Comparison of ENCODE assay signal across 8 mouse cellular contexts in the genomic region with DNA sequence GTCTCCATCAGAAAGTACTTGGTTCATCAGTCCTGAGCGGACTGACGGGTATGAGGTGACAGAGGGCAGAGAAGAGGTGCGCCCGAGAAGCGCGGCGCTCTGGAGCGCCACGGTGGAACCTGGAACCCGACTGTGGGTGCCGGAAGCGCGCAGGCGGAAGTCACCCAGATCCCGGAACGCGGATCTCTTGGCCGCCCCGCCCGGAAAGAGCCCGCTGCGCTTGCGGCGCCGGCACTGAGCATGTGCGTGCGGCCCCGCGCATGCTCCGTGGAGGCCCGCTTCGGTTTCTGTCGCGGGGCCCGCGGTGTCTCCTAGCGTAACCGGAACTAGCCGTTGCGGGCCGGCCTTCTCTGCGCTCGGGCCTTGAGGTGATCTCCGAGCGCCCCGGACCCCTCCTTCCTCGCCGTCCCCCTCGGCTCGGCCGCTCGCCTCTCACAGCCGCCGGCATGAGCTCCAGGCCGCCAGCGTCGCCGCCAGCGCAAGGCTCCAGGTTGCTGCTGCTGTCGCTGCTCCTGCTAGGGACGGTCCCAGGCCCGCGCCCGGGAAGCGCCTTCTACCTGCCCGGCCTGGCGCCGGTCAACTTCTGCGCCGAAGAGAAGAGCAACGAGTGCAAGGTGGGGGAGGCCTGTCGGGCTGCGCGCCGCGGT. TPM values are rescaled to one million over a fixed set of nuclear protein-coding genes. Genes with fewer than 3 reads are reported as not detected.
DNase-seq lines count a peak whose midpoint lies in the region; ATAC-seq and TF ChIP-seq lines count a peak whose summit lies in the region.

A gene (plus strand): TSS at position 217 of the 647 bp plus-strand sequence.

- peak within 1 kb of the TSS; percentile 96 for H3K4me3 ChIP-seq in ES-Bruce4 (ENCODE audit: low read depth, low read length)
- H3K4me3 ChIP-seq in forebrain, embryonic 13.5 days: peak within 1 kb of the TSS; percentile 99
- peak within 1 kb of the TSS; percentile 100 for H3K4me3 ChIP-seq in neural tube, embryonic 15.5 days (replicated peaks)

- H3K9me3 ChIP-seq in ES-Bruce4 (replicated peaks; ENCODE audit: control insufficient read depth, insufficient read depth, low read length, poor library complexity, severe bottlenecking): no peaks in the 10 kb centered on the region
- H3K9me3 ChIP-seq in forebrain, embryonic 13.5 days (replicated peaks): no peaks in the 10 kb centered on the region
- no peaks in the 10 kb centered on the region for H3K9me3 ChIP-seq in neural tube, embryonic 15.5 days (replicated peaks)

- H3K27me3 ChIP-seq in ES-Bruce4 (ENCODE audit: control insufficient read depth, insufficient read depth, low read length, poor library complexity, severe bottlenecking): no peaks in the 10 kb centered on the region
- H3K27me3 ChIP-seq in forebrain, embryonic 13.5 days: no peaks in the 10 kb centered on the region
- no peaks in the 10 kb centered on the region for H3K27me3 ChIP-seq in neural tube, embryonic 15.5 days (replicated peaks)

- TF ChIP-seq CTCF in ES-Bruce4 (IDR thresholded peaks at IDR 0.05; ENCODE audit: low read depth, low read length): no peak

- peak within 1 kb of the TSS; percentile 74 for H3K27ac ChIP-seq in ES-Bruce4 (ENCODE audit: insufficient read depth, low read length)
- H3K27ac ChIP-seq in forebrain, embryonic 13.5 days: peak within 1 kb of the TSS; percentile 92
- H3K27ac ChIP-seq in neural tube, embryonic 15.5 days (replicated peaks): peak within 1 kb of the TSS; percentile 93

- peaks cover 2% of the 10 kb centered on the region for H3K4me1 ChIP-seq in ES-Bruce4 (ENCODE audit: control insufficient read depth, insufficient read depth, low read length)
- peaks cover 42% of the 10 kb centered on the region for H3K4me1 ChIP-seq in forebrain, embryonic 13.5 days
- H3K4me1 ChIP-seq in neural tube, embryonic 15.5 days: peaks cover 38% of the 10 kb centered on the region

- WGBS in forebrain, embryonic 13.5 days: under 1% methylated on average over 71 of the region's 76 CpGs
- WGBS in neural tube, embryonic 15.5 days: under 1% methylated on average over 76 of the region's 76 CpGs

- peak; percentile 81 for TF ChIP-seq POLR2A in ES-Bruce4 (IDR thresholded peaks at IDR 0.05; ENCODE audit: insufficient read depth, low read length)

- intact Hi-C loops in heart, postnatal 10 days (cut with DNase I): loop anchor here (2.0 kb wide), 1 partner anchor 32 kb away; no protein-coding TSS in a partner anchor

- ATAC-seq in cerebellum, adult (ENCODE audit: insufficient number of reproducible peaks, low FRiP score, low TSS enrichment): peak; percentile 90
- ATAC-seq in forebrain, embryonic 13.5 days: peak; percentile 96
- peak; percentile 93 for ATAC-seq in neural tube, embryonic 15.5 days (ENCODE audit: low FRiP score)

- H3K9ac ChIP-seq in ES-Bruce4 (ENCODE audit: low read depth, poor library complexity, severe bottlenecking): peak within 1 kb of the TSS; percentile 97
- peak within 1 kb of the TSS; percentile 95 for H3K9ac ChIP-seq in forebrain, embryonic 13.5 days
- peak within 1 kb of the TSS; percentile 97 for H3K9ac ChIP-seq in neural tube, embryonic 15.5 days (replicated peaks)

- DNase-seq in heart, postnatal 10 days: peak; percentile 94 to 95
- DNase-seq in layer of hippocampus, adult 11-12 months (ENCODE audit: low spot score): peak; percentile 93
- DNase-seq in lung, adult 18-20 months: peak; percentile 94 to 95
- peak; percentile 93 for DNase-seq in testis, postnatal 14 days (ENCODE audit: low spot score)

- H3K36me3 ChIP-seq in ES-Bruce4 (ENCODE audit: control insufficient read depth, insufficient read depth, low read length, poor library complexity, severe bottlenecking): 0 out of 2 replicates have a peak, but pooled peaks cover 3% of the 10 kb centered on the region
- H3K36me3 ChIP-seq in forebrain, embryonic 13.5 days (ENCODE audit: poor library complexity, severe bottlenecking): peaks cover 11% of the 10 kb centered on the region
- peaks cover 4% of the 10 kb centered on the region; the same call in 1 of the 2 replicates for H3K36me3 ChIP-seq in neural tube, embryonic 15.5 days

- TF ChIP-seq EP300 in ES-Bruce4 (IDR thresholded peaks at IDR 0.05; ENCODE audit: insufficient read depth, low read depth, low read length): no peak

- peak within 1 kb of the TSS; percentile 87 for H3K4me2 ChIP-seq in forebrain, embryonic 13.5 days
- H3K4me2 ChIP-seq in neural tube, embryonic 15.5 days: peak within 1 kb of the TSS; percentile 79

RNA-seq across cellular contexts. Expression of the gene that starts here (rescaled TPM):
- 79.7 and 85.3 TPM in 2 replicates for polyA plus RNA-seq in ES-Bruce4 (2011; ENCODE audit: insufficient read depth, insufficient read length, low read depth, missing spikeins)
- 103 and 112 TPM in 2 replicates for polyA plus RNA-seq in forebrain, embryonic 13.5 days (2015; fragmentation: Nextera tagmentation; extraction: Ambion mirVana)
- total RNA-seq in heart, postnatal 10 days (2021): 100 to 1,000 TPM; 109 to 112 TPM
- polyA plus RNA-seq in neural tube, embryonic 15.5 days (2015; fragmentation: Nextera tagmentation; extraction: Ambion mirVana): 110 and 128 TPM in 2 replicates

Comparison
In these comparisons a context has a peak if more than half of its experiments do, and no peak if none do; other contexts are left out.
1. Peak in every context shown above with its lines: DNase-seq, ATAC-seq, H3K4me3 ChIP-seq and H3K27ac ChIP-seq.